Mouse (Mus musculus) heart, adult 2 months (tissue): ENCODE data around the gene Eef2k. TPM values are rescaled to one million over a fixed set of nuclear protein-coding genes. Genes with fewer than 3 reads are reported as not detected.
A peak's percentile ranks its signal among the peaks of the same experiment; 100 is the strongest.

Source experiments
- DNase-seq, 2 experiments: peaks; one replicate each; pipeline ENCODE4 v3.0.0; 2021
- H3K27ac ChIP-seq: fragments of 200-600 bp; 2 replicates; pipeline ENCODE4 v1.8.1; 2022
- H3K27me3 ChIP-seq: fragments of 200-500 bp; 2 replicates; pipeline ENCODE4 v1.6.1; 2012; ENCODE audit warnings: mild to moderate bottlenecking, low read length, inconsistent platforms, mixed read lengths; ENCODE audit not compliant: control insufficient read depth, insufficient read depth
- H3K36me3 ChIP-seq: fragments of 200-500 bp; 2 replicates; pipeline ENCODE4 v1.6.1; 2012; ENCODE audit warnings: low read length, inconsistent platforms; ENCODE audit not compliant: control insufficient read depth, insufficient read depth
- H3K4me1 ChIP-seq: fragments of 200-500 bp; 2 replicates; pipeline ENCODE4 v1.6.1; 2011; ENCODE audit warnings: low read length; ENCODE audit not compliant: control insufficient read depth, insufficient read depth
- H3K4me3 ChIP-seq: fragments of 200-600 bp; 2 replicates; pipeline ENCODE4 v1.8.1; 2022
- H3K79me2 ChIP-seq: fragments of 200-500 bp; replicated peaks from 2 replicates; pipeline ENCODE4 v1.6.1; 2012; ENCODE audit warnings: mild to moderate bottlenecking, inconsistent platforms, low read length, moderate library complexity, mixed read lengths; ENCODE audit not compliant: control insufficient read depth, insufficient read depth
- H3K9ac ChIP-seq: fragments of 200-500 bp; 2 replicates; pipeline ENCODE4 v1.6.1; 2012; ENCODE audit warnings: low read depth, mild to moderate bottlenecking, control low read depth, inconsistent platforms, low read length, mixed read lengths
- CTCF ChIP-seq: fragments of 200-600 bp; IDR thresholded peaks from 2 replicates; pipeline ENCODE4 v1.8.1; 2022; ENCODE audit warnings: antibody characterized with exemption, mild to moderate bottlenecking, moderate library complexity
- EP300 ChIP-seq: fragments of 200-500 bp; IDR thresholded peaks from 2 replicates; pipeline ENCODE4 v1.6.1; 2011; ENCODE audit warnings: low read depth, low read length, control low read depth; ENCODE audit not compliant: insufficient read depth
- POLR2A ChIP-seq: fragments of 200-500 bp; IDR thresholded peaks from 2 replicates; pipeline ENCODE4 v1.6.1; 2011; ENCODE audit warnings: mild to moderate bottlenecking, low read depth, low read length, control low read depth; ENCODE audit not compliant: insufficient read depth
- WGBS: fragments of 180-500 bp; shearing (Covaris S2); methylation state at CpG from one replicate; pipeline ENCODE4 v1.1.7; 2018; 5-methylcytosine and 5-hydroxymethylcytosine counted together
- intact Hi-C: fragments of 180-260 bp; cut with DNase I; formaldehyde crosslinking; loops from one replicate; pipeline ENCODE4 v1.15.1; 2025
- long read RNA-seq: library from polyadenylated mRNA; stranded (forward); transcript quantifications from one replicate; pipeline ENCODE4 v2.0.0, GENCODE M21; 2021
- polyA plus RNA-seq: library from polyadenylated mRNA; depleted of rRNA; stranded (reverse); fragments of >200 nt; gene quantifications from 2 replicates; pipeline ENCODE4 v1.2.3, GENCODE M21; 2012; rRNA removed
- total RNA-seq, 2 experiments: library from RNA; stranded (reverse); gene quantifications; 2 replicates each; pipeline ENCODE4 v1.2.3; 2021

The Eef2k gene
- total RNA-seq: 10 to 100 TPM; 23.9 to 28.9 TPM
- 22.8 and 27.4 TPM in 2 replicates for polyA plus RNA-seq
- long read RNA-seq, full-length matches to known transcripts: 9 of 18 reads
- long read RNA-seq, partial matches to known transcripts: 2 of 18 reads
- long read RNA-seq, other reads (novel, unspliced or antisense): 7 of 18 reads

GRCm38 (mm10) chr7:120842345-120843036 lies at the start of gene Eef2k:
Eef2k (plus strand) TSS chr7:120842831.
- TF ChIP-seq POLR2A (peak; percentile 62), EP300 (peak; percentile 93), CTCF (peak; percentile 52)
- Histone ChIP-seq H3K27me3 (no peaks in the 10 kb centered on the region), H3K4me1 (no peaks in the 10 kb centered on the region), H3K36me3 (no peaks in the 10 kb centered on the region), H3K4me3 (peak within 1 kb of the TSS; percentile 74), H3K27ac (peak within 1 kb of the TSS; percentile 93), H3K9ac (peak within 1 kb of the TSS; percentile 88), H3K79me2 (no peaks in the 10 kb centered on the region)
- 4% methylated on average over 34 of the region's 35 CpGs for WGBS
- intact Hi-C loops: loop anchor here (2.0 to 5.0 kb wide), 3 partner anchors 45 to 278 kb away; no protein-coding TSS in a partner anchor
- DNase-seq: peak; percentile 90 to 93

GRCm38 (mm10) chr7:120795544-120795943 lies 47.1 kb upstream of the Eef2k start:
- DNase-seq: peak in 1 of 2 experiments; percentile 9
- Histone ChIP-seq H3K79me2 (no peaks in the 10 kb centered on the region), H3K27me3 (no peaks in the 10 kb centered on the region), H3K27ac (no peak overlapping the region), H3K4me1 (peaks cover 2% of the 10 kb centered on the region; the same call in 1 of the 2 replicates), H3K36me3 (no peaks in the 10 kb centered on the region), H3K4me3 (no peak overlapping the region), H3K9ac (no peak overlapping the region)
- TF ChIP-seq CTCF: no peak
- no peak for TF ChIP-seq POLR2A
- TF ChIP-seq EP300: no peak
- intact Hi-C loops: no loop called here
- WGBS: 26% methylated on average over 4 of the region's 4 CpGs

GRCm38 (mm10) chr7:120796369-120796768 lies 46.3 kb upstream of the Eef2k start:
- DNase-seq: peak in 1 of 2 experiments; percentile 11
- no peak overlapping the region for H3K4me3 ChIP-seq
- H3K27ac ChIP-seq: no peak overlapping the region
- no peaks in the 10 kb centered on the region for H3K79me2 ChIP-seq
- H3K4me1 ChIP-seq: peaks cover 2% of the 10 kb centered on the region; the same call in 1 of the 2 replicates
- TF ChIP-seq EP300 (no peak), POLR2A (no peak), CTCF (no peak)
- WGBS: 40% methylated on average over 3 of the region's 3 CpGs
- intact Hi-C loops: no loop called here
- H3K27me3 ChIP-seq: no peaks in the 10 kb centered on the region
- H3K36me3 ChIP-seq: no peaks in the 10 kb centered on the region
- H3K9ac ChIP-seq: no peak overlapping the region

GRCm38 (mm10) chr7:120803268-120803667 lies 39.4 kb upstream of the Eef2k start:
- DNase-seq: no peak
- no peaks in the 10 kb centered on the region for H3K79me2 ChIP-seq
- no peak overlapping the region for H3K27ac ChIP-seq
- TF ChIP-seq CTCF: no peak
- TF ChIP-seq POLR2A: no peak
- H3K36me3 ChIP-seq: no peaks in the 10 kb centered on the region
- no peak overlapping the region for H3K4me3 ChIP-seq
- H3K9ac ChIP-seq: no peak overlapping the region
- no peaks in the 10 kb centered on the region for H3K27me3 ChIP-seq
- no peaks in the 10 kb centered on the region for H3K4me1 ChIP-seq
- 93% methylated on average over 2 of the region's 2 CpGs for WGBS
- intact Hi-C loops: no loop called here

- no peak for DNase-seq
- WGBS: 11% methylated on average over 27 of the region's 27 CpGs
- Histone ChIP-seq H3K9ac (no peak overlapping the region), H3K27ac (no peak overlapping the region), H3K27me3 (peaks cover 2% of the 10 kb centered on the region; the same call in 1 of the 2 replicates), H3K79me2 (no peaks in the 10 kb centered on the region), H3K36me3 (no peaks in the 10 kb centered on the region), H3K4me1 (no peaks in the 10 kb centered on the region), H3K4me3 (no peak overlapping the region)
- intact Hi-C loops: no loop called here
- TF ChIP-seq POLR2A: no peak
- TF ChIP-seq CTCF: no peak
- no peak for TF ChIP-seq EP300
These were observed 32.9 kb upstream of the Eef2k start for GRCm38 (mm10) chr7:120809705-120810104.

GRCm38 (mm10) chr7:120811834-120812415 lies 30.7 kb upstream of the Eef2k start, which contains the start of gene Gm5737:
Gm5737 (plus strand) TSS chr7:120812365.
- Histone ChIP-seq H3K4me3 (no peak within 1 kb of the TSS), H3K27me3 (peaks cover 2% of the 10 kb centered on the region; the same call in 1 of the 2 replicates), H3K79me2 (no peaks in the 10 kb centered on the region), H3K36me3 (no peaks in the 10 kb centered on the region), H3K27ac (no peak within 1 kb of the TSS), H3K4me1 (no peaks in the 10 kb centered on the region), H3K9ac (no peak within 1 kb of the TSS)
- TF ChIP-seq EP300 (no peak), POLR2A (no peak), CTCF (no peak)
- intact Hi-C loops: no loop called here
- no peak for DNase-seq
- 78% methylated on average over 6 of the region's 6 CpGs for WGBS
